Mouse (Mus musculus) heart, embryonic 11.5 days (tissue): ENCODE data around the gene Scamp5. TPM values are rescaled to one million over a fixed set of nuclear protein-coding genes. Genes with fewer than 3 reads are reported as not detected.

ENCODE experiments used
- ATAC-seq: fragments of 200-750 bp; cut with Nextera tagmentation; replicated peaks from 2 replicates; pipeline ENCODE4 v1.8.0; 2017; ENCODE audit warnings: moderate library complexity; ENCODE audit not compliant: insufficient number of reproducible peaks, low FRiP score, low TSS enrichment
- H3K27ac ChIP-seq: fragments of 300-500 bp; sonication (generic); 2 replicates; pipeline ENCODE4 v1.5.1; 2014; ENCODE audit warnings: mild to moderate bottlenecking, low read depth, low read length
- H3K27me3 ChIP-seq: fragments of 300-500 bp; sonication (generic); 2 replicates; pipeline ENCODE4 v1.6.1; 2014; ENCODE audit warnings: mild to moderate bottlenecking, low read length, mixed read lengths; ENCODE audit not compliant: control insufficient read depth, insufficient read depth
- H3K36me3 ChIP-seq: fragments of 300-500 bp; sonication (generic); 2 replicates; pipeline ENCODE4 v1.6.1; 2014; ENCODE audit warnings: mild to moderate bottlenecking, low read length, moderate library complexity, mixed read lengths; ENCODE audit not compliant: control insufficient read depth, insufficient read depth
- H3K4me1 ChIP-seq: fragments of 300-500 bp; sonication (generic); 2 replicates; pipeline ENCODE4 v1.6.1; 2014; ENCODE audit warnings: low read length; ENCODE audit not compliant: control insufficient read depth, insufficient read depth
- H3K4me2 ChIP-seq: fragments of 300-500 bp; sonication (generic); 2 replicates; pipeline ENCODE4 v1.6.1; 2014; ENCODE audit warnings: mild to moderate bottlenecking, moderate library complexity
- H3K4me3 ChIP-seq: fragments of 300-500 bp; sonication (generic); 2 replicates; pipeline ENCODE4 v1.5.1; 2014; ENCODE audit warnings: low read depth, low read length
- H3K9ac ChIP-seq: fragments of 300-500 bp; sonication (generic); 2 replicates; pipeline ENCODE4 v1.6.1; 2014; ENCODE audit warnings: mild to moderate bottlenecking, low read depth, low read length, moderate library complexity
- H3K9me3 ChIP-seq: fragments of 300-500 bp; sonication (generic); replicated peaks from 2 replicates; pipeline ENCODE4 v1.6.1; 2016; ENCODE audit warnings: low read length; ENCODE audit not compliant: control insufficient read depth
- WGBS: fragments of 180-500 bp; shearing (Covaris S2); extraction: QIAGEN DNeasy Blood & Tissue Kit; methylation state at CpG from one replicate; pipeline ENCODE4 v1.1.7; 2014; ENCODE audit not compliant: insufficient replicate concordance; 5-methylcytosine and 5-hydroxymethylcytosine counted together
- polyA plus RNA-seq: library from polyadenylated mRNA; unstranded; fragments of >200 nt; fragmentation: Nextera tagmentation; extraction: Ambion mirVana; gene quantifications from 2 replicates; pipeline ENCODE4 v1.2.1, GENCODE M21; 2014

The Scamp5 gene
- 5.8 and 7.9 TPM in 2 replicates for polyA plus RNA-seq

DNA sequence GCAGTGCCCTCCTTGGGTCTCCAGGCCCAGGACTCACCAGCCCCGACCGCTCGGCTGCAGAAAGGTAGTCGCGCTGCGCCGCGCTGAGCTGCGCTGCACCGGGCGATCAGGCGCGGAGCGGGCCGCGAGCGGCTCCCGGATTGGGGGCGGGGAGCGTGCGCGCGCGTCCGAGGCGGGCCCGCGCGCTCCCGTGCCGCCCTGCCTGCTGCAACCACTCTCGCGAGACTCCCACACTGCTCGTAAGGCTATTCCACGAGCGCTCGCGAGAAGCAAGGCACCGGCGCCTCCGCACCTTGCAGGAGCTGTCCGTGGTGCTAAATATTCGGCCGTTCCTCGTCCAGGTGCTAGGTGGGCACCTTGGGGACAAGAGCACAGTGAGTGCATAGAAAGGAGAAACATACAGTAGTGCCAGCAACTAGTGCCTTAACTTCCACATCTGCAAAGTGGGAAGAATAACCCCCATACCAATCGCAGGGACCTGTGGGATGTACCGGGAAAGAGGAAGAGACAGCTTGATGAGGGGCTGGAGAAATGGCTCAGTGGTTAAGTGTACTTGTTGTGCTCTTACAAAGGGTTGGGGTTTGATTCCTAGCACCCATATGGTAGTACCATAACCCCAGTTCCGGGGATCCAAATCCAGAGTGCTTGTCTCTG, at the start of gene Scamp5:
Gene Scamp5 (minus strand): TSS at position 165 of the 654 bp plus-strand sequence.
- Histone ChIP-seq H3K9ac (peak within 1 kb of the TSS; percentile 72), H3K9me3 (no peaks in the 10 kb centered on the region), H3K36me3 (no peaks in the 10 kb centered on the region), H3K4me3 (peak within 1 kb of the TSS; percentile 58), H3K27me3 (no peaks in the 10 kb centered on the region), H3K4me1 (no peaks in the 10 kb centered on the region; the same call in 1 of the 2 replicates), H3K4me2 (peak within 1 kb of the TSS; percentile 87), H3K27ac (no peak within 1 kb of the TSS)
- WGBS: 2% methylated on average over 47 of the region's 48 CpGs
- ATAC-seq: peak; percentile 74; the same call in 1 of the 2 replicates

DNA sequence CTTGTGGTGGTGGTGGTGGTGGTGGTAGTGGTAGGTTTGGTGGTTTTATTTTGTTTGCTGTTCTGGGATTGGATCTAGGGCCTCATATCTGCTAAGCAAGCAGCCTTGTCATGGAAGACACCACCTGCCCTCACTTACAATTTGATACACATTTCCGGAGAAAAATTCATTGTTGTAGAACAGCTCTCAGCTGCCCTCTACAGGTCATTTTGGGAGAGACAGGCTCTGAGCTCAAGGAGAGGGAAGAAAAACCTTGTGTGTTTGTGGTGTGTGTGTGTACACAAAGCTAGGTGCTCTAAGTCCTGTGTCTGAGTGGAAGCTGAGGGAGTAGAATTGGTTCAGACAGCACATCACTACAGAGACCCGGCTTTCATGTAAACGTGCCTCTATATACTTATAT, 49.3 kb upstream of the Scamp5 start:
- 0 out of 2 replicates have a peak, but pooled peaks cover 2% of the 10 kb centered on the region for H3K9me3 ChIP-seq
- no peak for ATAC-seq
- no peaks in the 10 kb centered on the region for H3K36me3 ChIP-seq
- no peaks in the 10 kb centered on the region for H3K27me3 ChIP-seq
- WGBS: 10% methylated on average over 3 of the region's 3 CpGs
- no peak overlapping the region for H3K9ac ChIP-seq
- no peak overlapping the region for H3K27ac ChIP-seq
- no peak overlapping the region for H3K4me3 ChIP-seq
- no peak overlapping the region for H3K4me2 ChIP-seq
- H3K4me1 ChIP-seq: no peaks in the 10 kb centered on the region

DNA sequence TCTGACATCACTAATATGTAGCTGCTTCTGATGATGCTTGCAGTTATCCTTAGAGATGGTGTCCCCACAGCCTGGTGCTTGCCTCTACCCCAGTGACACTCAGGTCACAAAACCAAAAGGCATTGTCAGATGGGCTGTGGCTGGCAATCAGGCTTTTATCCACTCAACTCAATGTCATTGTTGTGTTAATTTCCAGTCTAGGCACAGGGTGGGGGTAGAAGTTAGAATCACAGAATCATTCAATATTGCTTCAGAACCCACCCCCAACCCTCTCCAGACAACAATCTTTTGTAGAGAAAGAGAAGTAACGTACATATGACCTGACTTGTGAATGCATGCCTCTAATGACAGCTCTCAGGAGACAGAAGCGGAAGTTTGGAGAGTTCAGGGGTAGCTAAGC, 42.7 kb upstream of the Scamp5 start:
- no peak for ATAC-seq
- H3K36me3 ChIP-seq: no peaks in the 10 kb centered on the region
- H3K9me3 ChIP-seq: no peaks in the 10 kb centered on the region
- no peak overlapping the region for H3K4me2 ChIP-seq
- H3K4me1 ChIP-seq: peaks cover 6% of the 10 kb centered on the region; the same call in 1 of the 2 replicates
- no peak overlapping the region for H3K27ac ChIP-seq
- H3K9ac ChIP-seq: no peak overlapping the region
- 74% methylated on average over 2 of the region's 2 CpGs for WGBS
- H3K27me3 ChIP-seq: no peaks in the 10 kb centered on the region
- no peak overlapping the region for H3K4me3 ChIP-seq

GRCm38 (mm10) chr9:57505700-57506099, 37.8 kb upstream of the Scamp5 start:
- H3K27ac ChIP-seq: peak overlapping the region; percentile 73
- H3K4me3 ChIP-seq: no peak overlapping the region
- no peaks in the 10 kb centered on the region for H3K36me3 ChIP-seq
- peaks cover 38% of the 10 kb centered on the region for H3K4me1 ChIP-seq
- peak; percentile 87 for ATAC-seq
- peaks cover 43% of the 10 kb centered on the region for H3K27me3 ChIP-seq
- peak overlapping the region; percentile 86 for H3K4me2 ChIP-seq
- peak overlapping the region; percentile 6; the same call in 1 of the 2 replicates for H3K9ac ChIP-seq
- 2% methylated on average over 8 of the region's 8 CpGs for WGBS
- H3K9me3 ChIP-seq: no peaks in the 10 kb centered on the region

- WGBS: 45% methylated on average over 10 of the region's 10 CpGs
- Histone ChIP-seq H3K27me3 (peaks cover 51% of the 10 kb centered on the region), H3K36me3 (no peaks in the 10 kb centered on the region), H3K9me3 (no peaks in the 10 kb centered on the region), H3K4me3 (peak overlapping the region; percentile 42; the same call in 1 of the 2 replicates), H3K27ac (no peak overlapping the region), H3K4me1 (peaks cover 38% of the 10 kb centered on the region), H3K4me2 (peak overlapping the region; percentile 86), H3K9ac (no peak overlapping the region)
- no peak for ATAC-seq
These were observed 37.0 kb upstream of the Scamp5 start for GRCm38 (mm10) chr9:57504891-57505290.

GRCm38 (mm10) chr9:57504381-57504700, 36.5 kb upstream of the Scamp5 start:
- Histone ChIP-seq H3K4me3 (peak overlapping the region; percentile 42), H3K36me3 (no peaks in the 10 kb centered on the region), H3K27ac (no peak overlapping the region), H3K9ac (no peak overlapping the region), H3K9me3 (no peaks in the 10 kb centered on the region), H3K4me1 (peaks cover 38% of the 10 kb centered on the region), H3K4me2 (peak overlapping the region; percentile 86), H3K27me3 (peaks cover 52% of the 10 kb centered on the region)
- peak; percentile 45 for ATAC-seq
- WGBS: 1% methylated on average over 34 of the region's 34 CpGs

GRCm38 (mm10) chr9:57503622-57504380, 35.9 kb upstream of the Scamp5 start, which contains the start of gene Rpp25:
Gene Rpp25 (plus strand): TSS chr9:57504026.
- Histone ChIP-seq H3K27me3 (peaks cover 52% of the 10 kb centered on the region), H3K9me3 (no peaks in the 10 kb centered on the region), H3K27ac (no peak within 1 kb of the TSS), H3K4me1 (peaks cover 38% of the 10 kb centered on the region), H3K4me2 (peak within 1 kb of the TSS; percentile 86), H3K9ac (no peak within 1 kb of the TSS), H3K4me3 (peak within 1 kb of the TSS; percentile 42), H3K36me3 (no peaks in the 10 kb centered on the region)
- under 1% methylated on average over 46 of the region's 46 CpGs for WGBS
- peak; percentile 52; the same call in 1 of the 2 replicates for ATAC-seq

DNA sequence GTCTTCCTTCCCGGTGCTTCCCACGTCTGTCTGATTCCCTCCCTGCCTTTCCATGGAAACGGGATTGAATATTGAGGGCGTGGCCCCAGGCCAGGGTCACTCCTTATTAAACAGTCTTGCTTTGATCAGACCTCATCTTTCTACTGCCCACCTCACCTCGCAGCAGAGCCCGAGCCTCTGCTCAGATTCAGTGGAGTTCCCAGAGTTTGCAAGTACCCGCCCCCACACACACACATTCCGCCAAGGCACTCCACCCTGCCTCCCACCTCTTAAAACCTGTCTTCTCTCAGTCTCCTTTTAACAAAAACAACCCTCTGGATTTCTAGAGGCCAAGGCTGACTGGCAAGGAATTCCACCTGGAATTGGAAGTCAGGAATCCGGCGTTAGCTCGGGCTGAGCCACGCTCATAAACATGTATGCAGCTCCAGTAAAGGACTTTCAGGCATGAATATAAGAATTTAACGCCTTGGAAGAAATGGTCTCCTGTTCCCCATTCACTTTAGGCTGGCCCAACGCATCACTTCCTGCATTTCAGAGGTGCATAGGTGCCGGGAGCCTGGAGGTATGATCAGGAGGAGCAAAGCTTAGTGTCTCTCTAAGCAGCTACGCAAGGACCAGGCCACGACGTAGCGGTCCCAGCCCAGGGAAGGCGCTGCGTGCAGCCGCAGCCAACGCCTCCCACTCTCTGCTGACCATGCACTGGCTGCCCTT, 35.2 kb upstream of the Scamp5 start:
- H3K9ac ChIP-seq: no peak overlapping the region
- H3K27me3 ChIP-seq: peaks cover 52% of the 10 kb centered on the region
- H3K4me1 ChIP-seq: peaks cover 38% of the 10 kb centered on the region
- no peaks in the 10 kb centered on the region for H3K9me3 ChIP-seq
- H3K4me3 ChIP-seq: peak overlapping the region; percentile 42
- WGBS: 4% methylated on average over 23 of the region's 23 CpGs
- H3K27ac ChIP-seq: no peak overlapping the region
- no peak for ATAC-seq
- no peaks in the 10 kb centered on the region for H3K36me3 ChIP-seq
- peak overlapping the region; percentile 86 for H3K4me2 ChIP-seq
